Comparison of ENCODE assay signal across 26 mouse cellular contexts in the genomic region with DNA sequence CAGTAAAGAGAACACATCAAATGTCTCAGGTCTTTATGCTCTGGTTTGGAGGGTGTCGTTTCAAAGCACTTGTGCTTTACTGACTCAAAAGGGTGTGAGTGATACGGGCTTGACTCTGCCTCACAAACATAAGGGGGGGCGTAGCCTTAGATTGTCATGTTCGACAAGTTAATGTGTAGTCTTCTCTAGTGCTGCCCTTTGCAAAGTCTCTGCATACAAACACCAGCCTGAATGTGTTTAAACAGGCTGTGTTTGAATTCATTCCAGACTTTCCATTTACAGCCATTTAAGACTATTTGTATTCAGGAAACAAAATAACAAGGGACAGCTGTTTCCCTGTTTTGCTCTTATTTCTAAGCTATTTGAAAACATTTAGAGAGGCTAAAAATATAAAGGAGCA.
DNase-seq lines count a peak whose midpoint lies in the region; ATAC-seq and TF ChIP-seq lines count a peak whose summit lies in the region.
"Had no signal": no experiment of that assay in that cellular context is flagged by ENCODE, and none has a peak within 500 bp of the region (broad histone marks: within the 10 kb centered on the region; RNA-seq: fewer than 3 reads in every experiment).

No protein-coding gene starts in this region.

- ATAC-seq in forebrain, embryonic 14.5 days, result peak; percentile 26; the same call in 1 of the 2 replicates
- no peak for ATAC-seq in forebrain, embryonic 12.5 days (ENCODE audit: low FRiP score)
- peak; percentile 85 for ATAC-seq in lung, embryonic 14.5 days (ENCODE audit: insufficient read depth)
- ATAC-seq in embryonic facial prominence, embryonic 13.5 days (ENCODE audit: insufficient number of reproducible peaks, insufficient read depth, low FRiP score, low TSS enrichment, low read depth), result no peak
- ATAC-seq in stomach, embryonic 16.5 days (ENCODE audit: insufficient read depth, low FRiP score), result 0 out of 2 replicates have a peak, but pooled peaks have one; percentile 58
- no peak for ATAC-seq in midbrain, postnatal 0 days (ENCODE audit: low FRiP score)
- ATAC-seq: activated CD4-positive, CD25-positive, alpha-beta regulatory T cell, adult 4 months; hindbrain, postnatal 0 days; lung, postnatal 0 days had no signal

- H3K9ac ChIP-seq in forebrain, embryonic 14.5 days (ENCODE audit: low read length), result no peak overlapping the region
- no peak overlapping the region for H3K9ac ChIP-seq in forebrain, embryonic 12.5 days
- no peak overlapping the region for H3K9ac ChIP-seq in lung, embryonic 14.5 days
- H3K9ac ChIP-seq in embryonic facial prominence, embryonic 13.5 days, result no peak overlapping the region
- H3K9ac ChIP-seq in stomach, embryonic 16.5 days (ENCODE audit: low read length), result no peak overlapping the region
- no peak overlapping the region for H3K9ac ChIP-seq in midbrain, postnatal 0 days (replicated peaks; ENCODE audit: low read length, poor library complexity, severe bottlenecking)
- H3K9ac ChIP-seq: heart, embryonic 12.5 days; limb, embryonic 15.5 days; liver, embryonic 14.5 days; midbrain, embryonic 12.5 days had no signal

- WGBS in forebrain, embryonic 14.5 days, result 55% methylated on average over 4 of the region's 4 CpGs
- WGBS in forebrain, embryonic 12.5 days, result 45% methylated on average over 4 of the region's 4 CpGs
- WGBS in lung, embryonic 14.5 days, result 23% methylated on average over 4 of the region's 4 CpGs
- WGBS in embryonic facial prominence, embryonic 13.5 days, result 20% methylated on average over 4 of the region's 4 CpGs
- 23% methylated on average over 4 of the region's 4 CpGs for WGBS in stomach, embryonic 16.5 days
- whole genome bisulfite sequencing in midbrain, postnatal 0 days, result 67% methylated on average over 4 of the region's 4 CpGs

- H3K27me3 ChIP-seq in forebrain, embryonic 14.5 days (replicated peaks; ENCODE audit: control insufficient read depth, insufficient read depth, low read length), result no peaks in the 10 kb centered on the region
- no peaks in the 10 kb centered on the region for H3K27me3 ChIP-seq in forebrain, embryonic 12.5 days
- H3K27me3 ChIP-seq in lung, embryonic 14.5 days (ENCODE audit: insufficient read depth, low read length), result no peaks in the 10 kb centered on the region
- 0 out of 2 replicates have a peak, but pooled peaks cover 3% of the 10 kb centered on the region for H3K27me3 ChIP-seq in embryonic facial prominence, embryonic 13.5 days
- H3K27me3 ChIP-seq in stomach, embryonic 16.5 days (ENCODE audit: control insufficient read depth, insufficient read depth, low read length), result no peaks in the 10 kb centered on the region
- no peaks in the 10 kb centered on the region for H3K27me3 ChIP-seq in midbrain, postnatal 0 days (ENCODE audit: insufficient read depth, low read length)
- H3K27me3 ChIP-seq: CH12.LX; heart, embryonic 12.5 days; limb, embryonic 15.5 days; midbrain, embryonic 12.5 days had no signal

- no peak for TF ChIP-seq CTCF in lung, embryonic 14.5 days (IDR thresholded peaks at IDR 0.05; ENCODE audit: low read depth)
- TF ChIP-seq CTCF in midbrain, postnatal 0 days (IDR thresholded peaks at IDR 0.05), result no peak

- no peaks in the 10 kb centered on the region for H3K36me3 ChIP-seq in forebrain, embryonic 14.5 days (ENCODE audit: control insufficient read depth, insufficient read depth, low read length)
- H3K36me3 ChIP-seq in forebrain, embryonic 12.5 days (replicated peaks), result no peaks in the 10 kb centered on the region
- no peaks in the 10 kb centered on the region for H3K36me3 ChIP-seq in lung, embryonic 14.5 days (ENCODE audit: insufficient read depth)
- H3K36me3 ChIP-seq in embryonic facial prominence, embryonic 13.5 days, result no peaks in the 10 kb centered on the region
- no peaks in the 10 kb centered on the region for H3K36me3 ChIP-seq in stomach, embryonic 16.5 days (ENCODE audit: control insufficient read depth, insufficient read depth, low read length)
- H3K36me3 ChIP-seq in midbrain, postnatal 0 days (ENCODE audit: insufficient read depth, low read length), result no peaks in the 10 kb centered on the region
- H3K36me3 ChIP-seq: G1E; heart, embryonic 12.5 days; limb, embryonic 15.5 days; midbrain, embryonic 12.5 days had no signal

- H3K4me2 ChIP-seq in forebrain, embryonic 14.5 days (ENCODE audit: low read length), result no peak overlapping the region
- H3K4me2 ChIP-seq in forebrain, embryonic 12.5 days, result no peak overlapping the region
- no peak overlapping the region for H3K4me2 ChIP-seq in lung, embryonic 14.5 days
- 0 out of 2 replicates have a peak overlapping the region, but pooled peaks have one; percentile 22 for H3K4me2 ChIP-seq in embryonic facial prominence, embryonic 13.5 days
- H3K4me2 ChIP-seq in stomach, embryonic 16.5 days (ENCODE audit: low read depth, low read length), result no peak overlapping the region
- H3K4me2 ChIP-seq in midbrain, postnatal 0 days (ENCODE audit: low read depth, low read length, poor library complexity, severe bottlenecking), result no peak overlapping the region
- H3K4me2 ChIP-seq: heart, embryonic 12.5 days; limb, embryonic 15.5 days; midbrain, embryonic 12.5 days had no signal

- H3K4me1 ChIP-seq in forebrain, embryonic 14.5 days (ENCODE audit: control insufficient read depth, insufficient read depth, low read length), result no peaks in the 10 kb centered on the region
- H3K4me1 ChIP-seq in forebrain, embryonic 12.5 days, result no peaks in the 10 kb centered on the region
- no peaks in the 10 kb centered on the region for H3K4me1 ChIP-seq in lung, embryonic 14.5 days (ENCODE audit: insufficient read depth)
- peaks cover 7% of the 10 kb centered on the region for H3K4me1 ChIP-seq in embryonic facial prominence, embryonic 13.5 days
- no peaks in the 10 kb centered on the region for H3K4me1 ChIP-seq in stomach, embryonic 16.5 days (ENCODE audit: control insufficient read depth, insufficient read depth, low read length)
- H3K4me1 ChIP-seq in midbrain, postnatal 0 days (ENCODE audit: insufficient read depth, low read length), result no peaks in the 10 kb centered on the region
- H3K4me1 ChIP-seq: heart, embryonic 12.5 days; limb, embryonic 15.5 days; midbrain, embryonic 12.5 days had no signal

- no peak overlapping the region for H3K27ac ChIP-seq in forebrain, embryonic 14.5 days (ENCODE audit: low read depth, low read length)
- H3K27ac ChIP-seq in forebrain, embryonic 12.5 days, result no peak overlapping the region
- H3K27ac ChIP-seq in lung, embryonic 14.5 days (ENCODE audit: low read depth), result no peak overlapping the region
- H3K27ac ChIP-seq in embryonic facial prominence, embryonic 13.5 days, result no peak overlapping the region
- H3K27ac ChIP-seq in stomach, embryonic 16.5 days (ENCODE audit: low read length), result no peak overlapping the region
- no peak overlapping the region for H3K27ac ChIP-seq in midbrain, postnatal 0 days (ENCODE audit: low read depth, low read length)
- H3K27ac ChIP-seq: hindbrain, postnatal 0 days; limb, embryonic 15.5 days; liver, embryonic 14.5 days; midbrain, embryonic 12.5 days had no signal

- no peaks in the 10 kb centered on the region for H3K9me3 ChIP-seq in forebrain, embryonic 14.5 days (replicated peaks; ENCODE audit: control insufficient read depth, low read length)
- H3K9me3 ChIP-seq in forebrain, embryonic 12.5 days, result no peaks in the 10 kb centered on the region
- no peaks in the 10 kb centered on the region for H3K9me3 ChIP-seq in lung, embryonic 14.5 days (ENCODE audit: low read depth, low read length)
- H3K9me3 ChIP-seq in embryonic facial prominence, embryonic 13.5 days, result no peaks in the 10 kb centered on the region
- no peaks in the 10 kb centered on the region for H3K9me3 ChIP-seq in stomach, embryonic 16.5 days (replicated peaks; ENCODE audit: control insufficient read depth, low read length)
- no peaks in the 10 kb centered on the region for H3K9me3 ChIP-seq in midbrain, postnatal 0 days (ENCODE audit: low read length)
- H3K9me3 ChIP-seq: heart, embryonic 12.5 days; limb, embryonic 15.5 days; midbrain, embryonic 12.5 days had no signal

- peak; percentile 44 for DNase-seq in forebrain, embryonic 14.5 days (ENCODE audit: low spot score)
- DNase-seq in lung, embryonic 14.5 days, result peak; percentile 77
- DNase-seq in lung, postnatal 36 days, result no peak
- no peak for DNase-seq in midbrain, postnatal 0 days (ENCODE audit: low spot score)
- DNase-seq: adrenal gland, adult 8-10 months; cerebellum, adult 8-10 months; cerebellum, postnatal 36 days; gastrocnemius, postnatal 25 days; heart, adult 18-20 months; heart, postnatal 10 days; kidney, adult 2 months; right cerebral cortex, postnatal 14 days; thymus, postnatal 25 days had no signal

- no peak overlapping the region for H3K4me3 ChIP-seq in forebrain, embryonic 14.5 days (ENCODE audit: low read depth, low read length)
- H3K4me3 ChIP-seq in forebrain, embryonic 12.5 days (replicated peaks), result no peak overlapping the region
- H3K4me3 ChIP-seq in lung, embryonic 14.5 days (ENCODE audit: low read depth, low read length), result no peak overlapping the region
- H3K4me3 ChIP-seq in embryonic facial prominence, embryonic 13.5 days, result no peak overlapping the region
- no peak overlapping the region for H3K4me3 ChIP-seq in stomach, embryonic 16.5 days (replicated peaks; ENCODE audit: low read length)
- H3K4me3 ChIP-seq in midbrain, postnatal 0 days (ENCODE audit: low read depth, low read length), result no peak overlapping the region
- H3K4me3 ChIP-seq: erythroblast, embryonic 14.5 days; heart, embryonic 12.5 days; limb, embryonic 15.5 days; midbrain, embryonic 12.5 days had no signal

Comparison
In these comparisons a context has a peak if more than half of its experiments do, and no peak if none do; other contexts are left out.
1. ATAC-seq: peak in forebrain, embryonic 14.5 days (single experiment), lung, embryonic 14.5 days (single experiment) and stomach, embryonic 16.5 days (single experiment); none in forebrain, embryonic 12.5 days (single experiment), embryonic facial prominence, embryonic 13.5 days (single experiment) and midbrain, postnatal 0 days (single experiment).
2. DNase-seq: peak in forebrain, embryonic 14.5 days (single experiment) and lung, embryonic 14.5 days (single experiment); none in lung, postnatal 36 days (single experiment) and midbrain, postnatal 0 days (single experiment).